Mouse (Mus musculus): ENCODE results near the gene Crtac1.

GRCm38 (mm10) chr19:42409226-42409625 lies 22.4 kb downstream of the Crtac1 start:
- no peak for TF ChIP-seq CTCF (IDR thresholded peaks at IDR 0.05; ENCODE audit: low read depth)
- no peak for TF ChIP-seq EP300 (IDR thresholded peaks at IDR 0.05; ENCODE audit: low read depth)
